Mouse (Mus musculus) neural tube, embryonic 15.5 days (tissue): ENCODE data around the gene Hdac10. TPM values are rescaled to one million over a fixed set of nuclear protein-coding genes. Genes with fewer than 3 reads are reported as not detected.

Experiments
- ATAC-seq: fragments of 200-750 bp; cut with Nextera tagmentation; 2 replicates; pipeline ENCODE4 v1.8.0; 2017; ENCODE audit warnings: mild to moderate bottlenecking, moderate TSS enrichment, moderate library complexity; ENCODE audit not compliant: low FRiP score
- H3K27ac ChIP-seq: fragments of 300-500 bp; sonication (generic); replicated peaks from 2 replicates; pipeline ENCODE4 v1.5.1; 2015; ENCODE audit warnings: mild to moderate bottlenecking, inconsistent platforms
- H3K27me3 ChIP-seq: fragments of 300-500 bp; sonication (generic); replicated peaks from 2 replicates; pipeline ENCODE4 v1.6.1; 2015; ENCODE audit warnings: inconsistent platforms
- H3K36me3 ChIP-seq: fragments of 300-500 bp; sonication (generic); 2 replicates; pipeline ENCODE4 v1.6.1; 2015; ENCODE audit warnings: inconsistent platforms
- H3K4me1 ChIP-seq: fragments of 300-500 bp; sonication (generic); 2 replicates; pipeline ENCODE4 v1.6.1; 2015; ENCODE audit warnings: inconsistent platforms
- H3K4me2 ChIP-seq: fragments of 300-500 bp; sonication (generic); 2 replicates; pipeline ENCODE4 v1.6.1; 2015; ENCODE audit warnings: inconsistent platforms, mild to moderate bottlenecking, moderate library complexity
- H3K4me3 ChIP-seq: fragments of 300-500 bp; sonication (generic); replicated peaks from 2 replicates; pipeline ENCODE4 v1.5.1; 2015; ENCODE audit warnings: mild to moderate bottlenecking, inconsistent platforms
- H3K9ac ChIP-seq: fragments of 300-500 bp; sonication (generic); replicated peaks from 2 replicates; pipeline ENCODE4 v1.6.1; 2015; ENCODE audit warnings: mild to moderate bottlenecking, inconsistent platforms
- H3K9me3 ChIP-seq: fragments of 300-500 bp; sonication (generic); replicated peaks from 2 replicates; pipeline ENCODE4 v1.6.1; 2016; ENCODE audit warnings: inconsistent platforms
- WGBS: fragments of 180-500 bp; shearing (Covaris S2); methylation state at CpG from one replicate; pipeline ENCODE4 v1.1.7; 2015; ENCODE audit warnings: mixed read lengths; 5-methylcytosine and 5-hydroxymethylcytosine counted together
- polyA plus RNA-seq: library from polyadenylated mRNA; unstranded; fragments of >200 nt; fragmentation: Nextera tagmentation; extraction: Ambion mirVana; gene quantifications from 2 replicates; pipeline ENCODE4 v1.2.1, GENCODE M21; 2015

Gene Hdac10
- polyA plus RNA-seq, 1 experiment from 2014 or later = 31.9 TPM

- peak; percentile 30; the same call in 1 of the 2 replicates for ATAC-seq
- 9% methylated on average over 10 of the region's 10 CpGs for whole genome bisulfite sequencing
- H3K4me3 ChIP-seq = no peak overlapping the region
Observed at GRCm38 (mm10) chr15:89169431-89169830, 40.9 kb upstream of the Hdac10 start.

DNA sequence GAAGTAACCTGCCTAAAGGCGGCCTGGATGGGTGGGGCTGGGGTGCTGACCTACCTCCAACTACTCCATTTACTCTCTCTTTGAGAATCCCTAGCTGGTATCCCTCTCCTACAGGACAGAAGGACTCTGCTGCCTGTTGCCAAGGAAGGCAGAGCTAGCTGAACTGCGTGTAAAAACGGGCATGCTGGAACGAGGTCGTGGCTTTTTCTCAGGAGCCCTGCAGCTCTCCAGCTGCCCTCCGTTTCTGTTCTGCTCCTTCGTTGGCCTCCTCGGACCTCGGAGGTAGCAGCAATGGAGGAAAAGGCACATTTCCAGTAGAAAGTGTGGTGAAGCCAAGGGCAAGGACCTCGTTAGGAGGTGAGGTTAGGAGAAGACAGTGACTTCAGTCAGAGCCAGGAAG, 40.4 kb upstream of the Hdac10 start:
- Histone ChIP-seq H3K36me3 (peaks cover 51% of the 10 kb centered on the region), H3K9ac (0 out of 2 replicates have a peak overlapping the region, but pooled peaks have one; percentile 18)

More at GRCm38 (mm10) chr15:89169431-89169830, 40.9 kb upstream of the Hdac10 start:
- Histone ChIP-seq H3K27ac (peak overlapping the region; percentile 77), H3K27me3 (no peaks in the 10 kb centered on the region), H3K4me1 (peaks cover 54% of the 10 kb centered on the region), H3K36me3 (peaks cover 46% of the 10 kb centered on the region), H3K9ac (peak overlapping the region; percentile 18; the same call in 1 of the 2 replicates), H3K4me2 (peak overlapping the region; percentile 34), H3K9me3 (no peaks in the 10 kb centered on the region)

GRCm38 (mm10) chr15:89165478-89165877, 37.0 kb upstream of the Hdac10 start:
- no peaks in the 10 kb centered on the region for H3K27me3 ChIP-seq
- H3K4me2 ChIP-seq = no peak overlapping the region
- no peak overlapping the region for H3K4me3 ChIP-seq
- 96% methylated on average over 12 of the region's 12 CpGs for WGBS
- no peak for ATAC-seq
- no peaks in the 10 kb centered on the region for H3K9me3 ChIP-seq
- peaks cover 85% of the 10 kb centered on the region for H3K36me3 ChIP-seq
- H3K4me1 ChIP-seq = peaks cover 18% of the 10 kb centered on the region
- H3K27ac ChIP-seq = no peak overlapping the region
- no peak overlapping the region for H3K9ac ChIP-seq

More for the DNA sequence above, 40.4 kb upstream of the Hdac10 start:
- Histone ChIP-seq H3K27ac (peak overlapping the region; percentile 77), H3K4me2 (peak overlapping the region; percentile 34), H3K4me1 (peaks cover 49% of the 10 kb centered on the region), H3K9me3 (no peaks in the 10 kb centered on the region), H3K27me3 (no peaks in the 10 kb centered on the region), H3K4me3 (no peak overlapping the region)
- WGBS = 60% methylated on average over 10 of the region's 10 CpGs
- no peak for ATAC-seq

DNA sequence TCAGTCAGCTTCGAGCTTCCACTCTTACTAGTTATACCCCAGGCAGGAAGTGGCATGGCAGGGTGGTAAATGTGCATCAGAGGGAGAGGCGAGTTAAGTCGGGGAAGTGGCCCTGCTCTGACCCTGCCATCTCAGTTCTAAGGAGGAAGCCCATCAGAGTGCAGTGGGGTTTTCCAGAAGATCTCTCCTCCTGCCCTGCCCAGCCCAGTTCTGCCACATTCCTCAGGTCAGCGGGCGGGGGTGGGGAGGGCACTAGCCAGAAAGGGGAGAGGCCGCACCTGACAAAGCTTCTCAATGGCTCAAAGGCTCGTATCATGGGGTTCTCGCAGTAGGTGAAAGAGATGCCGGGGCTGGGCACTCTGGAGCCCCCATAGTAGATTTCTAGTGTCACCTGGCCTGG, 32.9 kb upstream of the Hdac10 start:
- H3K36me3 ChIP-seq = peaks cover 100% of the 10 kb centered on the region
- H3K4me3 ChIP-seq = no peak overlapping the region
- H3K4me2 ChIP-seq = no peak overlapping the region
- no peaks in the 10 kb centered on the region for H3K4me1 ChIP-seq
- H3K27ac ChIP-seq = no peak overlapping the region
- no peak overlapping the region for H3K9ac ChIP-seq
- 90% methylated on average over 9 of the region's 9 CpGs for WGBS
- H3K27me3 ChIP-seq = no peaks in the 10 kb centered on the region
- ATAC-seq = no peak
- H3K9me3 ChIP-seq = no peaks in the 10 kb centered on the region

DNA sequence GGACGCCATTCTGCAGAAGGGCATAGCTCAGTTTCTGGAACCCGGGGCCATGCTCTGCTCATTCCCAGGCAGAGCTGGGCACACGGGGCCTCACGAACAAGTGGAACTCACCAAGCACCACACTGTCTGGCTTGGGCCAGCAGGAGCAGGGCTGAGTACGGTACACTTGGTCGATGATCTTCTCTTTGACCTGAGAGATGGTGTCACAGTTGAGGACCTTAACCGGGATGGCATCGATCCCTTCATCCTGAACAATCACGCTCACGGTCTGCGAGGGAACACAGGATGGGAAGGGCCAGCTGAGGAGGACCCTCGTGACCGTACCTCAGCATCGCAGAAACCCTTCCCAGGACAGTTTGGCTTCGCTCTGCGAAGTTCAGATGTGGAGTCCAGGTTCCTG, 30.0 kb upstream of the Hdac10 start:
- no peaks in the 10 kb centered on the region for H3K4me1 ChIP-seq
- no peak for ATAC-seq
- peaks cover 98% of the 10 kb centered on the region for H3K36me3 ChIP-seq
- H3K4me3 ChIP-seq = no peak overlapping the region
- no peaks in the 10 kb centered on the region for H3K27me3 ChIP-seq
- H3K4me2 ChIP-seq = no peak overlapping the region
- H3K9me3 ChIP-seq = no peaks in the 10 kb centered on the region
- H3K27ac ChIP-seq = no peak overlapping the region
- 95% methylated on average over 16 of the region's 16 CpGs for WGBS
- H3K9ac ChIP-seq = no peak overlapping the region

GRCm38 (mm10) chr15:89157954-89158353, 29.5 kb upstream of the Hdac10 start:
- no peak for ATAC-seq
- H3K4me2 ChIP-seq = no peak overlapping the region
- no peak overlapping the region for H3K4me3 ChIP-seq
- no peak overlapping the region for H3K27ac ChIP-seq
- H3K9ac ChIP-seq = no peak overlapping the region
- no peaks in the 10 kb centered on the region for H3K4me1 ChIP-seq
- peaks cover 92% of the 10 kb centered on the region for H3K36me3 ChIP-seq
- H3K9me3 ChIP-seq = no peaks in the 10 kb centered on the region
- H3K27me3 ChIP-seq = no peaks in the 10 kb centered on the region
- 72% methylated on average over 7 of the region's 7 CpGs for WGBS

DNA sequence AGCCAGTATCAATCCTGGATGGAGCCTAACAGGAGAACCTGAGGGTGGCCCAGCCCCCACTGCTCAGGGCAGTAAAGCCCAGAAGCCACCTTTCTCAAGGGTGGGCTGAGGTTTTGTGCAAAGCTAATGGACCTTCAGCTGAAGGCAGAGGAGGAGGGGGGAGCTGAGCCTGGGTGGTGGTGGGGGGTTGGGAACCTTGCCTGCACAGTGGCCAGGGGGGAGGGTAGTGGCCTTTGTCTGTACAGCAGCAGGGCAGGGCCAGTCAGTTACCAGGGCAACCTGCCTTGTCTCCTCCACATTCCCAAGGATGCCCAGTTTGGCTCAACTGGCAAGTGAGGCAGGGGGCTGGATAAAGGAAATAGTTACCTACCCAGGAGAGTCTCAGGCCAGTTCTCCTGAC, 23.8 kb upstream of the Hdac10 start:
- Histone ChIP-seq H3K36me3 (peaks cover 36% of the 10 kb centered on the region), H3K9ac (no peak overlapping the region), H3K27me3 (no peaks in the 10 kb centered on the region), H3K27ac (0 out of 2 replicates have a peak overlapping the region, but pooled peaks have one; percentile 4), H3K4me2 (no peak overlapping the region), H3K9me3 (no peaks in the 10 kb centered on the region), H3K4me3 (no peak overlapping the region), H3K4me1 (peaks cover 32% of the 10 kb centered on the region)
- ATAC-seq = no peak; the same call in 1 of the 2 replicates

- Histone ChIP-seq H3K4me1 (peaks cover 47% of the 10 kb centered on the region), H3K9ac (peak overlapping the region; percentile 53), H3K4me2 (peak overlapping the region; percentile 67), H3K27ac (peak overlapping the region; percentile 88), H3K9me3 (no peaks in the 10 kb centered on the region), H3K27me3 (no peaks in the 10 kb centered on the region), H3K4me3 (peak overlapping the region; percentile 57), H3K36me3 (peaks cover 13% of the 10 kb centered on the region)
- no peak for ATAC-seq
- 1% methylated on average over 13 of the region's 13 CpGs for WGBS
Observed at GRCm38 (mm10) chr15:89150041-89150390, 21.5 kb upstream of the Hdac10 start.

DNA sequence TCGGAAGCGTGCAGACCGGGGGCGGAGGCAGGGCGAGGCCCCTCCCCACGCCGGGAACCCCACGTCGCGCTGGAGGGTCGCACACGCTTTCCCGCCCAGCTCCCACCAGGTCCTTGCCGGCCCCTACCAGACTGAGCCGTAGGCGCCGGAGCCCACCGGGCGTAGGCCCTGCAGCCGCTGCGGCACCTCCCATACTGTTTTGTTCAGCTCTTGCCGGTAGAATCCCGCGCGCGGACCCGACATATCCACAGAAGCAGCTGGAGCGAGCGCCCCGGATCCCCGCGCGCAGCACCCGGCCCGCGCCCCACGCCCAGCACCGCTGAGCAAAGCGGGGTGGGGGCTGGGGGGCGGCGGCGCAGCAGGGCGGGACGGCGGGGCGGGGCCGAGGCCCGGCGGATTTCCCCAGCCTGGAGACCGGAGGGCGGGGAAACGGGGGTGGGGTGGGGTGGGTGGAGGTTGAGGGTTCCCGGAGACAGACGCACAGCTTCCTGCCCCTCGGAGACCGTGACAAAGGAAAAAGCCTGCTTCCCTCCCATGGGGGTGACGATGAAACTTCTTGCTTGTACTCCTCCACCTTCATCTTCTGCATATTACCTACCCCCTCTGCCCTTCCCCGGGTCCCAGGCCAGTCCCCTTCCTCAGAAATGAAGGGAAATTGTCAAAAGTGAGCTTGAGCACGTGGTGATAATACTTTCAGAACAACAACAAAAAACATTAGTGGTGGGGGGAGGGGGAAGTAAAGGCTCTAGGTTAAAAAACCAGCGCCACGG, 21.0 kb upstream of the Hdac10 start, which contains the start of gene Mapk11:
Gene Mapk11 (minus strand): TSS at position 358 of the 770 bp plus-strand sequence.
- Histone ChIP-seq H3K4me2 (peak within 1 kb of the TSS; percentile 67), H3K9ac (peak within 1 kb of the TSS; percentile 53), H3K4me1 (peaks cover 47% of the 10 kb centered on the region), H3K27ac (peak within 1 kb of the TSS; percentile 88), H3K27me3 (no peaks in the 10 kb centered on the region), H3K4me3 (peak within 1 kb of the TSS; percentile 57), H3K36me3 (peaks cover 7% of the 10 kb centered on the region; the same call in 1 of the 2 replicates), H3K9me3 (no peaks in the 10 kb centered on the region)
- under 1% methylated on average over 61 of the region's 61 CpGs for WGBS
- ATAC-seq = peak; percentile 77

GRCm38 (mm10) chr15:89148496-89149270, 20.2 kb upstream of the Hdac10 start:
- H3K9ac ChIP-seq = peak overlapping the region; percentile 53
- H3K4me3 ChIP-seq = peak overlapping the region; percentile 57
- ATAC-seq = peak; percentile 12; the same call in 1 of the 2 replicates
- H3K27ac ChIP-seq = peak overlapping the region; percentile 88
- H3K27me3 ChIP-seq = no peaks in the 10 kb centered on the region
- H3K4me2 ChIP-seq = peak overlapping the region; percentile 67
- WGBS = 4% methylated on average over 25 of the region's 25 CpGs
- H3K36me3 ChIP-seq = no peaks in the 10 kb centered on the region
- H3K4me1 ChIP-seq = peaks cover 47% of the 10 kb centered on the region
- no peaks in the 10 kb centered on the region for H3K9me3 ChIP-seq

- H3K9ac ChIP-seq = peak overlapping the region; percentile 53; the same call in 1 of the 2 replicates
- H3K4me2 ChIP-seq = peak overlapping the region; percentile 67
- H3K4me1 ChIP-seq = peaks cover 47% of the 10 kb centered on the region
- H3K27ac ChIP-seq = peak overlapping the region; percentile 76; the same call in 1 of the 2 replicates
- H3K27me3 ChIP-seq = no peaks in the 10 kb centered on the region
- H3K4me3 ChIP-seq = peak overlapping the region; percentile 57
- 33% methylated on average over 4 of the region's 4 CpGs for WGBS
- no peaks in the 10 kb centered on the region for H3K9me3 ChIP-seq
- ATAC-seq = no peak
- no peaks in the 10 kb centered on the region for H3K36me3 ChIP-seq
Observed at GRCm38 (mm10) chr15:89147895-89148294, 19.4 kb upstream of the Hdac10 start.
